Mouse (Mus musculus): Measurements from ENCODE around the gene Thnsl2. TPM values are rescaled to one million over a fixed set of nuclear protein-coding genes. Genes with fewer than 3 reads are reported as not detected.

Gene Thnsl2
- polyA plus RNA-seq (2016; fragmentation: Nextera tagmentation; extraction: Ambion mirVana): 6.4 TPM in 2 replicates

DNA sequence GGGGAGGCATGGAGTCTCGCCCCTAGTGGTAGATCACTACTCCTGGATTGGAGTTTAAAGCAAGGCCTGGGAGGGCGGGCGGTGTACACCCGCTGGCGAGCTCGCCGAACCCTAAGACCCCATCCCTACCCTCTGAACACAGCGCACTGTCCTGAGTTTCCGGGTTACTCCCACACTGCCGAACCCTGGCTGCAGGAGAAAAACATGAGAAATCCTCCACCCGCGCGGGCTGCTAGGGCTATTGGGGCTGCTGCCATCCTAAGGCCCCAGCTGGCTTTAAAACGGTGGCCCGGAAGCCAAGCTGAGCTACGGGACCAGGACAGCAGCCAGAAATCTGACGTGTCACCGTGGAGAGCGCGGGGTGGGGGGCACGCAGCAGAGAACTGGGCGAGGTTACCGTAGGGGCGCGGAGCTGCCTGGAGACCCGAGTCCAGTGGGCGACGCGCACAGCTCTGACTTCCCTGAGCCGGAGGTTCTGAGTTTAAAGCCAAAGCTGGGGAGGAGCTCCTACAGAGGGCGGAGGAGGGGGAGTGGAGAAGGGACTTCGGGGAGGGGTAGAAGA lies at the start of gene Thnsl2:
Gene Thnsl2 (minus strand): TSS at position 546 of the 562 bp plus-strand sequence.
- 1% methylated on average over 32 of the region's 32 CpGs for WGBS (ENCODE audit: insufficient replicate concordance)
- H3K4me3 ChIP-seq: peak within 1 kb of the TSS; percentile 60
- H3K4me1 ChIP-seq: peaks cover 21% of the 10 kb centered on the region
- peak within 1 kb of the TSS; percentile 65 for H3K9ac ChIP-seq
- no peaks in the 10 kb centered on the region for H3K9me3 ChIP-seq (replicated peaks)
- H3K27me3 ChIP-seq (replicated peaks): peaks cover 15% of the 10 kb centered on the region; the same call in 1 of the 2 replicates
- no peaks in the 10 kb centered on the region for H3K36me3 ChIP-seq
- H3K4me2 ChIP-seq: peak within 1 kb of the TSS; percentile 83
- ATAC-seq: peak; percentile 76
- H3K27ac ChIP-seq: peak within 1 kb of the TSS; percentile 54

DNA sequence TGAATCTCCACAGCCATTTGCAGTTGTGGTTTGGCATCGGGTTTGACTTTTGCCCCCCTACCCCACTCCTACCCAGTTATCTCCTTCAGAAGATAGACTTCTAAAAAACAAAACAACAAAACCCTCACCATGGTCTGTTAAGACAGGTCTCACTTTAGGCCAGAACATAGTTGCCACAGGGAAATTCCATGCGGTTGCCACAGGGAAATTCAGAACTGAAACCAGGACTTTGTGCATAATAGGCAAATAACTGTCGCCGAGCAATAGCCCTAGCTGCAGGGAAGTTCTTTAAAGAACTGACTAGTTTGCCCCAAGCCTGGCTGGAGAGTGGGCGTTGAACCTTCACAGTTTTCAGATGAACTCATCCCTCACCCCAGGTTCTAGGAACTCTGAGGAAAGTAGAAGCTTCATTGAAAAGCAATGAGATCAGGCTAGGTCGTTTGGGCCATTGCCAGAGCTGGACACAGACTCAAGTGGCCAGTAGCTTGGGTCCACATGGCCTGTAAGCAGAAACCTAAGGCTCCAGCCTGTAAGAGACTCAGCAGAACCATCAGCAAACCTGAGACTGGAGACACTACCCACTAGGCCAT lies 49.0 kb upstream of the Thnsl2 start:
- Histone ChIP-seq H3K36me3 (no peaks in the 10 kb centered on the region), H3K9me3 (replicated peaks) (no peaks in the 10 kb centered on the region), H3K27ac (no peak overlapping the region), H3K4me3 (no peak overlapping the region), H3K9ac (no peak overlapping the region), H3K4me2 (no peak overlapping the region), H3K4me1 (0 out of 2 replicates have a peak, but pooled peaks cover 4% of the 10 kb centered on the region), H3K27me3 (replicated peaks) (no peaks in the 10 kb centered on the region)
- WGBS (ENCODE audit: insufficient replicate concordance): 65% methylated on average over 6 of the region's 6 CpGs
- no peak for ATAC-seq

DNA sequence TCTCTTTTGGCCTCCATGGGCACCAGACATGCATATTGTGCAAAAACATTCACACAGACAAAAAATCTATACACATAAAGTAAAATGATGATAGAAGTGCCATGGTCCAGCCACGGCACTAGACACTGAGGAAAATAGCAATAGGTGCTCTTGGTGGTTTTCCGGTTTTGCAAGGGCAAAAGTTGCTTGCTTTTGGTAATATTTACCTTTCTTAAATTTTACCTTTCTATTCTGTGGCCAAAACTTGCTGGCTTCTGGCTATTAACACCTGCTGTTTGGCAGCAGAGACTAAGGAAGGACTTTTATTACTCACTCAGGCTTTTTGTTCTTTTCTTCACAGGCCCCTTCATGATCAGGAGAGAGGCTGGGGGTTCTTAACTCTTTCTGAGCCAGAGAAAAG lies 46.3 kb upstream of the Thnsl2 start:
- Histone ChIP-seq H3K9me3 (replicated peaks) (no peaks in the 10 kb centered on the region), H3K4me1 (no peaks in the 10 kb centered on the region), H3K27me3 (replicated peaks) (no peaks in the 10 kb centered on the region), H3K9ac (no peak overlapping the region), H3K27ac (no peak overlapping the region), H3K4me3 (no peak overlapping the region), H3K36me3 (no peaks in the 10 kb centered on the region), H3K4me2 (no peak overlapping the region)
- 81% methylated on average over 2 of the region's 2 CpGs for WGBS (ENCODE audit: insufficient replicate concordance)
- ATAC-seq: no peak

DNA sequence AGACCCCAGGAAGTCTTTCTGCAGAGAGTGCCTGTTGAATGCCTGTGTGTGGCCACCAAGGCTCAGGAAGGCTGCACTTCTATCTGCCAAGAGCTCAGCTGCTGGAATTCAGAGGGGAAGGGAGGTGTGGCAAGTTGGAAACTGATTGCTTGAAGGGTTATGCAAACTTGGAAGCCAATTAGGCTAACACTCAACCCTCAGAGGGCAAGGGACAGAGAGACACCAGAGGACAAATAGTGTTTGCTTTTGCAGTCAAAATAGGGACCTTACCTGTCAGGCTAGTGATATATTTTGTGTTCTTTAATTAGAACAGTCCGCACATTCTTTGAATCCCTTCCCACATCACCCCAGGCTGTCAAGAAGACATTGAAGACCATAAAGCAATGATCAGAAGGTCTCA lies 45.3 kb upstream of the Thnsl2 start:
- Histone ChIP-seq H3K27me3 (replicated peaks) (no peaks in the 10 kb centered on the region), H3K27ac (no peak overlapping the region), H3K9ac (no peak overlapping the region), H3K4me1 (no peaks in the 10 kb centered on the region), H3K36me3 (no peaks in the 10 kb centered on the region), H3K4me3 (no peak overlapping the region), H3K4me2 (no peak overlapping the region), H3K9me3 (replicated peaks) (no peaks in the 10 kb centered on the region)
- ATAC-seq: no peak
- WGBS (ENCODE audit: insufficient replicate concordance): 48% methylated on average over 1 of the region's 1 CpGs

DNA sequence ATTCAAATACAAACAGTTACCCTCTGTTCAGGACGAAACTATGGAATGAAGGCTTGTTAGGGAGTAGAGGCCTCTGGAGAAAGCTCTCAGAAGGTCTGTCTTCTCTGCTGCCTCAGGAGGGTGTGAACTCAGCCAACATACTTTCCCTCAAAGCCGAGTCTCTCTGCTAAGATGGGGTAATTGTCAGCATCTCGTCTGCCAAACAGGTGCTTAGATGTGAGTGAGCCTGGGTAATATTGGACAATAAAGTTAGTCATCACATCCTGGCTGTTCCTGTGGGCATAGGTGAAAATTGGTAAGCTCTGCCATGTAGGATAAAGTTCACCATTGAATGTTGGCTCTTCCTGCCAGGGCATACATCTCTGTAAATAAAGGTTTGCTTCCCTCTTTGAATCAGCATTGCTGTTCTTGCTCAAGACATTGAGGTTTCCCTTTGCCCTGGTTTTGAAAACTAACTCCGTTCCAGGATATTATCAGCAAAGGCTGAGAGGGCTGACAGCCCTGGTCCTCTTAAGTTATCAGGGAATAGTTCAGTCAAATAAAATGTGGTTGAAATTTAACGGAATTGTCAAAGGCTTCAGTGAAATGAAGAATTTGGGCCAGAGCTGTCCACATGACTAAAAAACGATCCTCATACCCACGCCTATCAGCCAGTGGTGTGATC lies 40.8 kb upstream of the Thnsl2 start:
- Histone ChIP-seq H3K27me3 (replicated peaks) (no peaks in the 10 kb centered on the region), H3K4me3 (no peak overlapping the region), H3K9ac (no peak overlapping the region), H3K9me3 (replicated peaks) (no peaks in the 10 kb centered on the region), H3K27ac (no peak overlapping the region), H3K4me1 (no peaks in the 10 kb centered on the region), H3K36me3 (no peaks in the 10 kb centered on the region), H3K4me2 (no peak overlapping the region)
- WGBS (ENCODE audit: insufficient replicate concordance): 63% methylated on average over 7 of the region's 7 CpGs
- no peak for ATAC-seq

DNA sequence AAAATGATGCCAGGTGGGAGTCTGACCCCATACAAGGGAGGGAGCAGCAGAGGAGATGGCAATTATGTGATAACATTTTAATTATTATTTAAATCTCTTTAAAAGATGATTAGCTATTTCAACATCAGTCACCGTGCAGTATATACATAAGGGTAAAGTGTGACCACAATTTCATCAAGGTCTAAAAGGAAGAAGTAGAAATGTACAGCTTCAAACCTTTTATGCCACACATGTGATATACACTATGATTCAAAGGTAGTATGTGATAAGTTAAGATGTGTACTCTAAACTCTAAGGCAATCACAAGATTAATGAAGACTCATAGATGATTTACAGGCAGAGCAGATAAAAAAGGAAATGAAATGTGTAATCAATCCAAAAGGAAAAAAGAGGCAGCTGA lies 36.4 kb upstream of the Thnsl2 start:
- WGBS (ENCODE audit: insufficient replicate concordance): 67% methylated on average over 1 of the region's 1 CpGs
- Histone ChIP-seq H3K4me2 (no peak overlapping the region), H3K27ac (no peak overlapping the region), H3K9me3 (replicated peaks) (no peaks in the 10 kb centered on the region), H3K36me3 (no peaks in the 10 kb centered on the region), H3K4me1 (no peaks in the 10 kb centered on the region), H3K9ac (no peak overlapping the region), H3K27me3 (replicated peaks) (no peaks in the 10 kb centered on the region), H3K4me3 (no peak overlapping the region)
- no peak for ATAC-seq

DNA sequence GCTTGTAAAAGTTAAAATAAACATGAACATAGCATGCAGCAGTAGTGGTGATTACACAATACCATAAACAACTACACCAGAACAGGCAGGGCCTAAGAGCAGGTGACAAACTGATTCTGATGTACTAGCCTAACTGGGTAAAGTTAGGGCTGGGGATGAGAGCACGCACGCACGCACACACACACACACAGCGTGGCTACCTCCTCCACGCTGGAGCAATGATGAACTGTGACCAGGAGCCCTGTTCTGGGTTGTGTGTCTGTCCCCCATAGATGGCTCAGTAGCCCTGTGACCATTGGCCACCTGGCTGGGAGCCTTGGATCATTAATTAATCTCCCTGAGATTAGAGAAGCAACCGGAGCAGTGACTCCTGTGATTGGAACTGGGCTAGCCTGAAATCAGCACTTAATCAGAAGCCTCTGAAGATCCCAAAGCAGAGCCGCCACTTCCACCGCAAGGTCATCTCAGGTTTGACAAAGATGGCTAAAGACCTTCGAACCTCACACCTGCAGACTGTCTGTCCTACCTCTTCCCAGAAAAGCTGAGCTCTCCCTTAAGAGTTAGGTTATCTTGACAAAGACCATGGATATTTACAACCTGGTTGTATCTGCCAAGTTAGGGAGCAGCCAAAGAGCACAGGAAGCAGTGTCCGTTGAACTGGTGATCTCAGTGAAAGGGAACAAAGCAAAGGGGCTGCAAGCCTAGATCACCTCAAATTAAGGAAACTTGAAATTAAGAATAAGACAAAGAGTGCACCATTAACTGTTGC lies 28.8 kb upstream of the Thnsl2 start:
- no peaks in the 10 kb centered on the region for H3K4me1 ChIP-seq
- no peak for ATAC-seq
- no peaks in the 10 kb centered on the region for H3K27me3 ChIP-seq (replicated peaks)
- no peak overlapping the region for H3K9ac ChIP-seq
- no peaks in the 10 kb centered on the region for H3K9me3 ChIP-seq (replicated peaks)
- WGBS (ENCODE audit: insufficient replicate concordance): 74% methylated on average over 10 of the region's 10 CpGs
- H3K4me2 ChIP-seq: no peak overlapping the region
- no peaks in the 10 kb centered on the region for H3K36me3 ChIP-seq
- no peak overlapping the region for H3K4me3 ChIP-seq
- H3K27ac ChIP-seq: no peak overlapping the region

DNA sequence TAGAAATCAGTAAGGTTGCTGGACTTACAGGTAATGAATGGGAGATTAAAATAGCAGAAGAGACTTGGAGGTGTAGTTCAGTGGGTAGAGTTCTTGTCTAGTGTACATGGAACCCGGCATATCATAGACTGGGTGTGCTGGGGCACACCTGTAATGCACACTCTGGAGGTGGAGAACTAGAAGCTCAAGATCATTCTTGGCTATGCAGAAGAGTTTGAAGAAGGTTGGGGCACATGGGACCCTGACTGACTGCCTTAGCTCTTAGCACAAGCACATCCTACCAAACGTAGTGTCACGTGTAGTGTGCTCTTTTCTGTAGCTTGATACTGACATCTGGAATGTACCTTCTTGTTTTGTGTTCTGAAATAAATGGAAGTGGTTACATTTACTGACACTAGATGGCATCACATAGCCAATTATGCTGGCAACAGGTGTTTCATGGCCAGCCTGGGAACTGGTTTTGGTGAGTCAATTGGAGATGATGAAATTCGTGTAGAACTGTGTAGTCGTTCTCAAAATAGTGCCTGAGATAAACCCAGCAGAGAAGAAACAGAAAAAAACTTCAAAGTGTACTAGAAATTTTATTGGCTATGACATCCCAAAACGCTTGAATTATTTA lies 22.4 kb upstream of the Thnsl2 start:
- H3K4me1 ChIP-seq: 0 out of 2 replicates have a peak, but pooled peaks cover 9% of the 10 kb centered on the region
- H3K27me3 ChIP-seq (replicated peaks): no peaks in the 10 kb centered on the region
- no peak overlapping the region for H3K9ac ChIP-seq
- H3K9me3 ChIP-seq (replicated peaks): no peaks in the 10 kb centered on the region
- 0 out of 2 replicates have a peak, but pooled peaks have one; percentile 15 for ATAC-seq
- no peak overlapping the region for H3K4me3 ChIP-seq
- 32% methylated on average over 6 of the region's 6 CpGs for WGBS (ENCODE audit: insufficient replicate concordance)
- no peak overlapping the region for H3K4me2 ChIP-seq
- no peak overlapping the region for H3K27ac ChIP-seq
- H3K36me3 ChIP-seq: no peaks in the 10 kb centered on the region

DNA sequence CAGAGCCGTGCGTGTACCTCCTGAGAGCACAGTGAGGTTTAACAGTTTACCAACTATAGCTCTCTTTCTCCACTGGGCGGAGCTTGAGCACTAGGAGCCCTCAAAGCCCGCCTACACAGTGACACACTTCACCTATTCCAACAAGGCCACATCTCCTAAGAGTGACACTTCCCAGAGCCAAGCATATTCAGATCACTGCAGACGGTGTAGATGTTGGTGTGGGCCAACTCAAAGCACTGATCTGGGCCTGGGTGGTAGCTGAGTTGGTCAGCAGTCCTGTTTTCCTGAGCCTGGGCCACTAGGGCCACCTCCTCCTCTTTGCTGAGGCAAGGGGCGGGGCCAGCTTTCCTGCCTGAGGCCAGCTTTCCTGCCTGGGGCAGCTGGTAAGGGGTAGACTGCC lies 20.2 kb upstream of the Thnsl2 start:
- H3K9ac ChIP-seq: no peak overlapping the region
- H3K9me3 ChIP-seq (replicated peaks): no peaks in the 10 kb centered on the region
- no peak overlapping the region for H3K4me2 ChIP-seq
- H3K36me3 ChIP-seq: no peaks in the 10 kb centered on the region
- 0 out of 2 replicates have a peak, but pooled peaks cover 9% of the 10 kb centered on the region for H3K4me1 ChIP-seq
- H3K27ac ChIP-seq: no peak overlapping the region
- WGBS (ENCODE audit: insufficient replicate concordance): 24% methylated on average over 6 of the region's 6 CpGs
- H3K4me3 ChIP-seq: no peak overlapping the region
- ATAC-seq: peak; percentile 54; the same call in 1 of the 2 replicates
- no peaks in the 10 kb centered on the region for H3K27me3 ChIP-seq (replicated peaks)

DNA sequence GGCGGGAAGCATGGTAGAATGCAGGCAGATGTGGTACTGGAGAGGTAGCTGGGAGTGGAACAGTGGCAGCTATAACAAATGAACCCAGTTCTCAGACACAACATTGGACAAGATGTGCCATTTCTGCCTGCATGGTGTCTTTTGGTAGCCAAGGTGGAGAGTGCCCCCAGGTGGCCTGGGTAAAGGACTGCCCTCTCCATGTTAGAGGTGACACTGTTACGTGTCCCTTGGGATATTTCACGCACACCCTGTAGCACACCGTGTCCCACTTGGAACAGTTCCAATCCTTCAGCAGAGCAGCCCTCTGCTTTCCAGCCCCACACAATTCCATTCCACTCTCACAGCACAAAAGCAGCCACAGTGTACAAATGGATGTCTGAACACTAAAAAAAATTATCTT lies 18.0 kb upstream of the Thnsl2 start:
- no peaks in the 10 kb centered on the region for H3K27me3 ChIP-seq (replicated peaks)
- WGBS (ENCODE audit: insufficient replicate concordance): 71% methylated on average over 4 of the region's 4 CpGs

DNA sequence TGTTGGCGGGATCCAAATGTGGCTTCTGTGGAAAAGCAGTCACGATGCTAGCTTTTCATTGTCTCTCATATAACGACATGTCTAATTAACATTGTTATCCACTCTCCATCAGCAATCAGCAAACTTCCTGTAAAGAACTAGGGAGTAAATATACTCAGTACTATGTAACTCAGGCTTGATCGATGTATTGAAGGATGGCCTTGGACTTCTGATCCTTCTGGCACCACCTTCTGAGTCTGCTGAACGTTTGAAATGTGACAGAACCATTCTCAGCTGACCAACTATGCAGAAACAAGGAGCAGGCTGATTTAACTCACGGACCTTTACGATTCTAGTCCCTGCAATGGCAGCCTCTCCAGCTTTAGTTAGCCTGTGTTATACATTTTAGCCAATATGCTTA lies 17.1 kb upstream of the Thnsl2 start:
- Histone ChIP-seq H3K9ac (no peak overlapping the region), H3K4me3 (no peak overlapping the region), H3K36me3 (no peaks in the 10 kb centered on the region), H3K4me2 (no peak overlapping the region), H3K4me1 (0 out of 2 replicates have a peak, but pooled peaks cover 9% of the 10 kb centered on the region), H3K9me3 (replicated peaks) (no peaks in the 10 kb centered on the region), H3K27ac (no peak overlapping the region), H3K27me3 (replicated peaks) (no peaks in the 10 kb centered on the region)
- 55% methylated on average over 7 of the region's 7 CpGs for WGBS (ENCODE audit: insufficient replicate concordance)
- ATAC-seq: no peak

More for the DNA sequence above, 18.0 kb upstream of the Thnsl2 start:
- H3K4me3 ChIP-seq: no peak overlapping the region
- no peaks in the 10 kb centered on the region for H3K9me3 ChIP-seq (replicated peaks)
- no peak overlapping the region for H3K9ac ChIP-seq
- no peaks in the 10 kb centered on the region for H3K36me3 ChIP-seq
- ATAC-seq: no peak
- H3K4me2 ChIP-seq: no peak overlapping the region
- 0 out of 2 replicates have a peak, but pooled peaks cover 9% of the 10 kb centered on the region for H3K4me1 ChIP-seq
- H3K27ac ChIP-seq: no peak overlapping the region

Data from liver, embryonic 12.5 days (tissue).